Mouse (Mus musculus) c-Kit-negative CD71-positive TER-119-positive erythroid progenitor cells, embryonic 14.5 days (primary cell): ENCODE measurements around the gene Armc7.
"Not testable (repeated sequence)": the region's sequence is repeated elsewhere in the genome, so short reads cannot be mapped to it uniquely, and the experiment has no call there.

Experiments
- DNase-seq: peaks from one replicate; pipeline ENCODE4 v3.0.0-alpha.2; 2013; ENCODE audit warnings: low read depth, low spot score

The Armc7 gene

DNA sequence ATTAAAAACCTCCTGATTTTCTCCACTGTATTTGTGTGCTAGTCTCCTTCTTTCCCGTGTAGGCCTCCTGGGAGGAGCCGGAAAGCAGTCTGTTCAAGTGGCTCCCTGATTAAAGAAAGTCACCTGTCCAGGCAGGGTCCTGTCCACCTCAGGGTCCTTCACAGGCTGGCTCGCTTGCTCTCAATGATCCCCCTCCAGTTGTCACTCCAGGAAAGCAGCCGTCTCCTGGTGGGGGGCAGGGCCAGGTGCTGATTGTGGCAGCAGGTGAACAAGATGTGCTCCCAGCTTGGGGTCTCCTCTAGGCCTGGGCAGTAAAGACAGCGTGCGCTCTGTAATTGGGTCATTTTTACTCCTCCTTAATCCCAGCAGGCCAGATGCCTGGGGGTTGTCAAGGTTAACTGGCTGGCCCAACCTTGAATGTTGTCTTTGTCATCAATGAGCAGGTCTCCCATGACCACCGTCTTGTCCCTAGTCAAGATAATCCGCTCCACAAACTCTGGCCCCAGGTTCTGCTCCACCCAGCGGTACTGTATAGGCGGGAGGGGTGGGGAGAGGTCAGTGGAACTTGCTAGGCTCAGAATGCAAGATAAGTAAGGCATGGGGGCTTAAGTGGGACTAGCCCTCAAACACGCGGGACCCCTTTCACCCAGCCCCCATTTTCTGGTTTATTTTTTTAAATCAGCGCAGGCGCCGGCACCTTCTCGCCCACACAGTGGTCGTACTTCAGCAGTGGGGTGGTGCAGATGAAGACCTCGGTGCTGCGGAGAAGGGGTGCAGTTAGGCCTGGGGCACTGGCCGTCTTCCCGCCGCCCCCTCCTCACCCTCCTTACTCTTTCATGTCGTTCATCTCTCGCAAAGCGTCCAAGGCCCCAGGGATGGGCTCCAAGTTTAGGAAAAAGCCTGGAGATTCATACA lies 15.2 kb downstream of the Armc7 start:
- DNase-seq: no peak

DNA sequence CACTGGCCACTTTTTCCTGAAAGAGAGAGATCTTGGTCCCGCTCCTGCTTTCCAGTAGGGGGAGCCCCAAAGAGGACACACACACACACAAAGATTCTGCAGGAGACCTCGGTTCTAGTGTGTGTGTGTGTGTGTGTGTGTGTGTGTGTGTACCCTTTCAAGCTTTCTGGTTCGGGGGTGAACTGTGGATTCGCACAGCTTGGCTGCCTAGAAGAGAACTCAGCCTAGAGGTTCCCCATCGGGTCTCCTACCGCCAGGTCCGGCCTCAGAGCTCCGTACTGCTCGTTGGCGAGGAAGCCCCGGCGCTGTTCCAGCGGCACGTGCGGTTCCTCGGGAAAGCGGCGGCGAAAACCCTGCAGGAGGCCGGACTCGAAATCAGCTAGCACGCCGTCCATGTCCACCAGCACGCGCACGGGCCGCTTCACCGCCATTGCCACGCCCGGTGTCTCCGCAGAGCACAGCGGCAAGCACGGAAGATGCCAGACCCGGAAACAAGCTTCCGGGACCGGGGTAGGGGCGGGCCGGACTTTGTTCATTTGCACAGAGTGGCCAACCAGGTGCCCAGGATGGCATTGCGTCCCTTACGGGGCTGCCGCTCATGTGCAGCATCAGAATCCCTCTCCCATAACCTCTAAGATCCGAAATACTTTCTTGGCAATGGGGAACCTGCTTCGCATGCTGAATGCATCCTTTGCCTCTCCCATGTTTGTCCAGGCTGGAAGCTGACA lies 16.1 kb downstream of the Armc7 start, which contains the start of gene Nt5c:
Gene Nt5c, minus strand, starts transcription at position 507 of the 728 bp plus-strand sequence.
- DNase-seq: no peak

DNA sequence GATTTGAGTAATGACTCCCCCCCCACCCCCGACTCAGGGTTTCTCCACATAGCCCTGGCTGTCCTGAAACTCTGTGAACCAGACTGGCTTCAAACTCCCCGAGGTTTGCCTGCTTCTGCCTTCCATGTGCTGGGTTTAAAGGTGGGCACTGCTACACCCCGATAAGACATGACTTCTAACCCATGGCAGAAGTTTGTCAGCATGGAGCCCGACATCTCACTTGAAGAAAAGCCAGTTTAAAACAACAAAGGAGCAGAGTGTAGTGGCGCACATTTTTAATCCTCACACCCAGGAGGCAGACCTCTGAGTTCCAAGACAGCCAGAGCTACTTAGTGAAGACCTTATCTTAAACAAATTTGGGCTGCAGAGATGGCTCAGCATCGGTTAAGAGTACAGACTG lies 16.9 kb downstream of the Armc7 start:
- no peak for DNase-seq

DNA sequence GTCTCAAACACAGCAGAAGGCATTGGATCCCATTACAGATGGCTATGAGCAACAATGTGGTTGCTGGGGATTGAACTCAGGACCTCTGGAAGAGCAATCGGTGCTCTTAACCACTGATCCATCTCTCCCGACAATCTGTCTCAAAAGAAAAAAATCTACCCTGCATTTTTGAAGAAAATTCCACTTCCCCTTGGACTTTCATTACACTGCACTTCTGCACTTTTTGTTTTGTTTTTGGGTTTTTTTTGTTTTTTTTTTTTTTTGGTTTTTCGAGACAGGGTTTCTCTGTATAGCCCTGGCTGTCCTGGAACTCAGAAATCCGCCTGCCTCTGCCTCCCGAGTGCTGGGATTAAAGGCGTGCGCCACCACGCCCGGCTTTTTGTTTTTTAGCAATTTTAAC lies 21.1 kb downstream of the Armc7 start:
- not testable (repeated sequence) for DNase-seq

- no peak for DNase-seq
These were observed 27.2 kb downstream of the Armc7 start for GRCm38 (mm10) chr11:115502636-115503035.

- DNase-seq: peak; percentile 56
These were observed 31.1 kb downstream of the Armc7 start for GRCm38 (mm10) chr11:115506586-115506985.

DNA sequence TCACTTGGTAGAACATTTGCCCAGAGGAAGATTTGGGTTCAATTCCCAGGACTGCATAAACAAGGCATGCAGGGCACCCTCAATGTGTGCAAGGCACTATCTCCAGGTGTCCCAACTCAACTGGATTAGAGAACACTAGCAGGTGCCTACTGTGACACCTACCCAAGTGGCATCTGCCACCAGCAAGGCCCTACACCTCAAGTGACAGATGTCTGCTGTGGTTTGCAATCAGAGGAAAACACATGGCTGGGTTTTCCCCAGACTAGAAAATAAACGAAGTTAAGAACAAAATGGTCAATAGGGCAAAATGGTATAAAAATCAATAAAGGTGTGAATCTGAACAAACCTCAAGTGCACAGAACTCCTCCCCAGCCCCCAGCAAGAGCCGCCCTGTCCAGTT lies 32.6 kb downstream of the Armc7 start:
- no peak for DNase-seq

DNA sequence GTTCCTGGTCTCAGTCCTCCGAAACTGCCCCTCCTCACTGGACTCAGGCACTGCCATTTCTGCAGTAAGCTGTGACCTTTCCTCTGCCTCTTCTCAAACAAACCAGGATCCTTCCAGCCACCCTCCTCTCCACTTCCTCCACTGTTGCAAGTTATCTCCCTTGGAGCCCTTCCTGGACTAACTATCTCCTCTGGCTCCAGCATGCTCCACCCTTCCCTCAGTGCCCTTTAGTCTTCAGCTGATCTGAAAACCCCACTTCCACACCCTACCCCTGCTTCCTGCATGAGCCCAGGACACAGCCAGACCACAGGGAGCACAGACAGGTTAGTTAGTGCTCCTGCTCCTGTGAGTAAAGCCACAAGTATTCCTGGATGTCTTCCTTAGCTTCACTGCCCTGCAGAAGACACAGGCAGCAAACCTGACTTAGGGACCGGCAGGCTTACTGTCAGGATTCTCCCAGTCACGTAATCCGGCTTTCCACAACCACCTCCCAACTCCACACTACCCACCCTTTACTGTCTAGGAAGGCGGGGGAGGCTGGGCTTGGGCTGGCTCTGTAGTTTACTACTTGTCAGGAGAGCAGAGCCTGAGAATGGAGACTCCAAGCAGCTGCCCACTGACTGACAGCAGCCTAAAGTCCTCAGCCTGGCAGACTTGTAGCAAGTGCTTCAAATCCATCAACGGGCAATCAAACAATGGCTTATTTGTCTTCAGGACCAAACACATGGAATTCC lies 34.5 kb downstream of the Armc7 start:
- DNase-seq: no peak

- no peak for DNase-seq
These were observed 35.0 kb downstream of the Armc7 start for GRCm38 (mm10) chr11:115510507-115510888.

DNA sequence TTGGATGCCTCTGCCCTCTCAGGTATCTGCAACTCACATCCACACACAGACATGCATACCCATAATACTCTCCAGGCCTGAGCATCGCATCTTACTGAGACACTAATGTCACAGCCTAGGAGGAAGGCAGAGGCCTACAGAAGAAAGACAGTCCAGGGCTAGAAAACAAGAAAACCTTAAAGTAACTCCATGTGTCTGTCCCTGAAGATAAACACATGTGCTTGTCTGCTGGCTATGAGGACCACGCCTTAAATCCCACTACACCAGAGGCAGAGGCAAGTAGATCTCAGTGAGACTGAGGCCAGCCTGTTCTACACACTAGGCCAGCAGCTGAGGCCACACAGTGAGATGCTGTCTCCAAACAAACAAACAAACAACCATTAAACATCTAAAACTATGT lies 35.7 kb downstream of the Armc7 start:
- peak; percentile 65 for DNase-seq

DNA sequence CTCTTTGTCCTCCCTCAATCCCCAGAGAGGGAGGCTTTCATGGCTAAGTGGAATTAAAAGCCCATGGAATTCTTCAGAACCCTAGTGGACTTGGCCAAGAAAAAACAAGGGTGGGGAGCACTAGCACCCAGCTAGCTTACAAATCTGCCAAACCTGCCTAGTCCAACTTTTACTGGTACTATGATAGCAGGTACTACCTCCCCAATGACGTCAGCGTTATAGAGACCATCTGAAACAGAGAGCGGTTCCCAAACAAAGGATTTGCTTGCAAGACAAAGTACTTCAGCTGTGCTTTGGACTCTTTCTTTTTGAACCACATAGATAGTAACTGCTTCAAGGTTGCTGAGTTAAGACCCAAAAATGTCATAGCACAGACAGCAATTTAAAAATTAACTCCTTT lies 36.5 kb downstream of the Armc7 start:
- no peak for DNase-seq

- no peak for DNase-seq
These were observed 37.1 kb downstream of the Armc7 start for GRCm38 (mm10) chr11:115512407-115513183.

- no peak for DNase-seq
These were observed 38.1 kb downstream of the Armc7 start for GRCm38 (mm10) chr11:115513271-115514237.

DNA sequence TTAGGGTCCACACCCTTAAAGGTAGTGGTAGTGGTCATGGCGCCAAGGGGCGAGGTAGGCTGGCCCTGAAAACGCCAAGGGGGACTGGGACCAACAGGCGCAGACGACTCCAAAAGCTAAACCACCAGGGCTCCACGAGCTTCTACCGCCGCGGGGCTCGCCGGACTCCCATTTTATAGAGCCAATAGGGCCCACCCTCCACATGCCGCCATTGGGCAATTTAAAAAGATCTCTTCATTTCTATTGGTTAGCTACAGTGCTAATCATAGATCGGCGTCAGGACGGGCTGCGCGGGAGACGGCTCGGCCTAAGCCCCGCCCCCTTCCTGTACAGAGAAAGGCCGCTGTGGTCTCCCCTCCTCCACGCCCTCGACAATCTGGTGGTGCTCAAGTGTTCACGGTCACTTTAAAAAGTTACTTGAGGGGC lies 38.8 kb downstream of the Armc7 start, which contains the start of gene Jpt1:
Gene Jpt1, minus strand, starts transcription at position 150 of the 426 bp plus-strand sequence.
- peak; percentile 96 for DNase-seq

- DNase-seq: no peak
These were observed 39.6 kb downstream of the Armc7 start for GRCm38 (mm10) chr11:115515021-115515420.

DNA sequence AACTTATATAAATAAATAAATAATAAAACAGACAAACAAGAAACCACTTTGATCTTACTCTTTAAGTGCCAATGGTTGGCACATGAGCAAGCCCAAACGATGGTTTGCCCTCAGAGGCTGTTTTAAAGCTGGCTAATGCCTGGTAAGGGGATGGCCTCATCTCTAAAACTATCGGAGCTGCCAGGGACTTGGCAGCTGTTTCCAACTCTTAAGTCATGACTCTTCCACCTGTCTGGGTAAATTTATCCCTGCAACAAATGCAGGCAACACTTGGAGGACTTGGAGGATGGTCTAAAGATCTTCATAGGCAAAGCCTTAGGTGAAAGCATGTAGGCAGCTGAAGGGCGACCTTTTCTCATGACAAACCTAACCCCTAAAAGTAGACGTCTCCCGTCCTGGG lies 41.5 kb downstream of the Armc7 start:
- DNase-seq: no peak

- DNase-seq: no peak
These were observed 43.2 kb downstream of the Armc7 start for GRCm38 (mm10) chr11:115518693-115519092.

DNA sequence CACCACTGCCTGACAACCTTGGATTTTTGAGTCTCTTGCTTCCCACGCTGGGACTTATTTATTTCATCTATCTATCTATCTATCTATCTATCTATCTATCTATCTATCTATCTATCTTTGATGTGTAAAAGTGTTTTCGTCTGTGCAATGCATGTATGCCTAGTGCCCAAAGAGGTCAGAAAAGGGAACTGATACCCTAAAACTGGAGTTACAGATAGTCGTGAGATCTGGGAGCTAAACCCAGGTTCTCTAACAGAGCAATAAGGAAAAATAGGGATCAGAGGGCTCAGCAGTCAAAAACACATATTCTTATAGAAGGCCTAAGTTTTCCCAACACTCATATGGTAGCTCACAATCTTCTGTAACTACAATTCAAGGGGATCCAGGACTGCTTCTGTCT lies 44.1 kb downstream of the Armc7 start:
- DNase-seq: no peak

- no peak for DNase-seq
These were observed 44.8 kb downstream of the Armc7 start for GRCm38 (mm10) chr11:115520218-115520617.

DNA sequence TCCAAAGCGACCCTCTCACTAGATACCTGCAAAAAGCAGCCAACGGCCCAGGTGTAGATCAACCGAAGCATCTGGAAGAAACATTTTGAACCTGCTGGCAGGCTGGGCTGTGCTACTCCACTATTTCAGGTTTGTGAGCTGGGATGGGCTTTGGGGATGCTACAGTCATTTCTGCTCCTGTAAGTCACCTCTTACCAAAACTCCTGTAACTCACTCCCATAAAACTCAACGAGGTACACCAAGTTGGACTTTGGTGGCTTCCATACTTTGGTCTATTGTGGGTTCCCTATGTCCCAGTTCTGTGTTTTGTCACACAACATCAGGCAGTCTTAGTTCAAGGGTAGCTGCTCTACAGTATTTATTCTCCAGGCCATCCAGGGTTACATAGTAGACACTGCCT lies 45.6 kb downstream of the Armc7 start:
- no peak for DNase-seq
